Mouse (Mus musculus): ENCODE measurements at regions not wholly inside any gene's neighbourhood (a gene's known extent, or its start where the extent isn't known, plus 50 kb on each side); places are given as distances from the start of the nearest gene placed in this dataset.

DNA sequence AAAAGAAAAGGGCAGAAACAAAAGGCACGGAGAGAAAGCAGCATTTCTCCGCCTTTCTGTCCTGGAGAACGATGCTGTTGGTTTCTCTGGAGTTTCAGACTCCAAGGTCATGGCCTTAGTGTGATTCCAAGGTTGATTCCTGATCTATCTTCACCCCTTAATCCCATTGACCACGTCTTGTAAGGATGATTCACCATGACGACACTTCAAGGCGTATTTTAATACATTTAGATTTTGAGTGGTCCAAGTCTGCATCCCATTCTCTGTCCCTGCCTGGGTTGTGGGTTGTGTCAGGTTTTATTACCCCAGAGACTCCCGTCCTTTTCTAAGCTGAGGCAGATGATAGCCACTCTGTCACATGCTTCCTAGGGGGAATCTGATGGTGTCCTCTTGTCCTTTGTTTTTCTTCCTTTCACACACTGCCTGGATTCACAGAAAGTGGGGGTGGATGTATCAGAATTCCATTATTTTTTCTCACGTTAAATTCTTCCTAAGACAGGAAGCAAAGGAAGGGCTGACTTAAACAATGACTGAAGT is 505.0 kb upstream of the Tmpo start:
- TF ChIP-seq CTCF (IDR thresholded peaks at IDR 0.05; ENCODE audit: insufficient read depth, low read length), result no peak
- no peak for TF ChIP-seq POLR2A (IDR thresholded peaks at IDR 0.05; ENCODE audit: borderline replicate concordance, extremely low read depth, low read depth, low read length)

Measured in lung, adult 2 months (tissue).